Mouse (Mus musculus) hematopoietic stem cell, adult 5-6 weeks (primary cell): Measurements from ENCODE around the gene Robo4. TPM values are rescaled to one million over a fixed set of nuclear protein-coding genes. Genes with fewer than 3 reads are reported as not detected.
A peak's percentile ranks its signal among the peaks of the same experiment; 100 is the strongest.

Source experiments
- ATAC-seq, 2 experiments: fragments of 125-278 bp in 1 of 2; replicated peaks in 1 of 2; 2 replicates each; pipeline ENCODE4 v1.8.0; 2016 to 2017; ENCODE audit warnings: inconsistent platforms in 2 of 2, mild to moderate bottlenecking in 2 of 2, moderate number of reproducible peaks in 2 of 2, low read depth in 1 of 2, moderate TSS enrichment in 1 of 2; ENCODE audit not compliant: low FRiP score in 2 of 2, poor library complexity in 2 of 2, severe bottlenecking in 2 of 2, insufficient read depth in 1 of 2, low TSS enrichment in 1 of 2
- total RNA-seq: library from RNA; stranded (forward); fragments of 172-1452, 232-1000 nt; gene quantifications from 2 replicates; pipeline ENCODE4 v1.2.3, GENCODE M21; 2017

The Robo4 gene
- total RNA-seq, 1 experiment from 2014 or later, result 6.2 TPM

- ATAC-seq, result no peak
Measured at GRCm38 (mm10) chr9:37432720-37433421, 31.2 kb downstream of the Robo4 start, which contains the start of gene Robo3. Gene Robo3, minus strand, starts transcription at chr9:37433246.

- peak; percentile 72 to 74 for ATAC-seq
Measured at GRCm38 (mm10) chr9:37433823-37434560, 32.3 kb downstream of the Robo4 start.

- ATAC-seq, result no peak
Measured at GRCm38 (mm10) chr9:37434932-37435331, 33.2 kb downstream of the Robo4 start.

GRCm38 (mm10) chr9:37435616-37436015, 33.9 kb downstream of the Robo4 start:
- ATAC-seq, result no peak

GRCm38 (mm10) chr9:37437772-37438735, 36.4 kb downstream of the Robo4 start:
- ATAC-seq, result no peak

GRCm38 (mm10) chr9:37452401-37452800, 50.7 kb downstream of the Robo4 start:
- no peak for ATAC-seq

- ATAC-seq, result no peak
Measured at GRCm38 (mm10) chr9:37453328-37453727, 51.6 kb downstream of the Robo4 start.

GRCm38 (mm10) chr9:37454011-37454492, 52.4 kb downstream of the Robo4 start:
- no peak for ATAC-seq

GRCm38 (mm10) chr9:37454991-37455390, 53.3 kb downstream of the Robo4 start:
- no peak for ATAC-seq

- no peak for ATAC-seq
Measured at GRCm38 (mm10) chr9:37455868-37456267, 54.2 kb downstream of the Robo4 start.

- ATAC-seq, result peak; percentile 67 to 69
Measured at GRCm38 (mm10) chr9:37456481-37456910, 54.8 kb downstream of the Robo4 start.

GRCm38 (mm10) chr9:37457151-37457550, 55.5 kb downstream of the Robo4 start:
- no peak for ATAC-seq

GRCm38 (mm10) chr9:37459665-37460042, 58.0 kb downstream of the Robo4 start:
- no peak for ATAC-seq

GRCm38 (mm10) chr9:37460043-37460960, 58.6 kb downstream of the Robo4 start:
- ATAC-seq, result peak in 1 of 2 experiments; percentile 18; a peak in 2 of 4 replicates

GRCm38 (mm10) chr9:37460961-37461340, 59.3 kb downstream of the Robo4 start:
- ATAC-seq, result no peak

- no peak for ATAC-seq
Measured at GRCm38 (mm10) chr9:37461571-37461970, 59.9 kb downstream of the Robo4 start.
